Mouse (Mus musculus) cerebellum, adult 2 months (tissue): ENCODE measurements around the gene A930017K11Rik. TPM values are rescaled to one million over a fixed set of nuclear protein-coding genes. Genes with fewer than 3 reads are reported as not detected.

Experiments
- DNase-seq, 2 experiments: peaks; one replicate each; pipeline ENCODE4 v3.0.0; 2021
- H3K27ac ChIP-seq: fragments of 200-500 bp; 2 replicates; pipeline ENCODE4 v1.5.1; 2012; ENCODE audit warnings: low read length, control low read depth, inconsistent platforms; ENCODE audit not compliant: insufficient read depth
- H3K27me3 ChIP-seq: fragments of 200-500 bp; 2 replicates; pipeline ENCODE4 v1.6.1; 2012; ENCODE audit warnings: inconsistent platforms, mild to moderate bottlenecking, low read length, moderate library complexity; ENCODE audit not compliant: control insufficient read depth, insufficient read depth
- H3K4me1 ChIP-seq: fragments of 200-500 bp; 2 replicates; pipeline ENCODE4 v1.6.1; 2011; ENCODE audit warnings: low read length; ENCODE audit not compliant: control insufficient read depth, insufficient read depth
- H3K4me3 ChIP-seq: fragments of 200-500 bp; replicated peaks from 2 replicates; pipeline ENCODE3; 2011; ENCODE audit warnings: mild to moderate bottlenecking, low read depth, low read length, control low read depth; ENCODE audit not compliant: insufficient read depth
- CTCF ChIP-seq: fragments of 200-500 bp; IDR thresholded peaks from 2 replicates; pipeline ENCODE4 v1.5.1; 2011; ENCODE audit warnings: low read depth, mild to moderate bottlenecking, control low read depth, low read length, moderate library complexity, borderline replicate concordance; ENCODE audit not compliant: insufficient read depth
- POLR2A ChIP-seq: fragments of 200-500 bp; IDR thresholded peaks from 2 replicates; pipeline ENCODE4 v1.6.1; 2011; ENCODE audit warnings: low read length, control low read depth, borderline replicate concordance; ENCODE audit not compliant: insufficient read depth
- WGBS: fragments of 180-500 bp; shearing (Covaris S2); methylation state at CpG from one replicate; pipeline ENCODE4 v1.1.7; 2018; 5-methylcytosine and 5-hydroxymethylcytosine counted together
- polyA plus RNA-seq: library from polyadenylated mRNA; depleted of rRNA; stranded (reverse); fragments of >200 nt; gene quantifications from 2 replicates; pipeline ENCODE4 v1.2.3, GENCODE M21; 2012

Gene A930017K11Rik
- polyA plus RNA-seq, 1 experiment, result 14.0 TPM

GRCm38 (mm10) chr17:25984556-25985305, 32.4 kb upstream of the A930017K11Rik start:
- DNase-seq, result no peak
- Histone ChIP-seq H3K27ac (peak overlapping the region; percentile 77), H3K27me3 (no peaks in the 10 kb centered on the region), H3K4me1 (peaks cover 35% of the 10 kb centered on the region), H3K4me3 (peak overlapping the region; percentile 91)
- WGBS, result 2% methylated on average over 17 of the region's 17 CpGs
- TF ChIP-seq POLR2A (no peak), CTCF (no peak)

DNA sequence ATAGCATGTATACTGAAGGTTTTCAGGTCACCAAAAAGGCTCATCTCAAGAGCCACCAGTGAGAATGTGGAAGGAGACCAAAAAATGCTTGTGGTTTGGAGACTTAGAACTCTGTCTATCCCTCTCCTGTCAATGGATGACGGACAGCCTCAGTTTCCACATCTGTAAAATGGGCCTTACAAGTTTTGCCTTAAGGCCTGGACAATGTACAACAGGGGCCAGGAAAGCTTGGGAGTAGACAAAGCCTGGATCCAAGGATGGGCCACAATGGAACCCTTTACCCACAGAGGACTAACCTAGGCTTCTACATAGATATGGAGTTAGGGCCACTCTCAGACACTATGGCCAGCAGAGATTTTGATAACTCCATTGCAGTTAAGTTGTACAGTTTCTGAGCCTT, 31.7 kb upstream of the A930017K11Rik start:
- Histone ChIP-seq H3K4me1 (peaks cover 40% of the 10 kb centered on the region), H3K27ac (no peak overlapping the region), H3K27me3 (no peaks in the 10 kb centered on the region), H3K4me3 (peak overlapping the region; percentile 91)
- DNase-seq, result no peak
- TF ChIP-seq POLR2A (no peak), CTCF (no peak)
- WGBS, result 97% methylated on average over 1 of the region's 1 CpGs

DNA sequence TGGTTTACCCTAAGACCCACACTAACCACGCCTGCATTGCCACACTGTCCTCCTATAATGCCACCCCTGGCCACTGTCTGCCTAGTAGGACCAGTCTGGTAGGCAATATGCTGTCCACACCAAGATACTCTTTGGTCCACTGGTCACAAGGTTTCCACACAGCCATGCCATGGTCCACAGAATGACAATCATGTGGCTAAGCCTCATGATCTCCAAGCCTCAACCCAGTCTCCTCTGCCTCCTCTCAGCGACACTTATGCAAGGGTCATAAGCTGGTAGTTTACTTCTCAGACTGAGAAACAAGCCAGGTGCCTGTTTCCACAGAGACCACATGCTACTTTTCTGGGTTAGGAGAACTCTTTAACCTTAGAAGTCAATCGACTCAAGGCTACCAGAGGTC, 30.5 kb upstream of the A930017K11Rik start:
- no peaks in the 10 kb centered on the region for H3K27me3 ChIP-seq
- no peak for DNase-seq
- 92% methylated on average over 3 of the region's 3 CpGs for WGBS
- TF ChIP-seq CTCF (no peak), POLR2A (no peak)
- no peak overlapping the region for H3K27ac ChIP-seq
- no peak overlapping the region for H3K4me3 ChIP-seq
- H3K4me1 ChIP-seq, result peaks cover 46% of the 10 kb centered on the region

DNA sequence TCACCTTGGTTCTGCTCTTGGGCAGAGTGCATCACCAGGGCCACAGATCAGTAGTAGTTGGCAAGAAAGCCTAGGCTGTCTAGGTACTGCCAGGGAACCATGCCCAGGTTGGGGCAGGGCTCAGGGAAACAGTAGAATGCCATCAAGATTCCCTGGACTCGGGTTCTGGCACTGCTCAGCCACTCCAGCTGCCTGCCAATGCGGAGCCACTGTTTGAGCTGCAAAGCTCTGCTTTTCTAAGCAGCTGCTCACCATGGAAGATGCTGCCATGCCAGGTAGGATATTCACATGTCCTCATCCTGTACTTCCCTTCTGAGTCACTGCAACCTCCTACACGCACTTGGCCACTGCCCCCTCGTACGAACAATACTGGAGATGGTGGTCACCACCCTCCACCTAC, 28.5 kb upstream of the A930017K11Rik start:
- WGBS, result 9% methylated on average over 5 of the region's 5 CpGs
- no peak for TF ChIP-seq CTCF
- no peak for TF ChIP-seq POLR2A
- H3K27ac ChIP-seq, result peak overlapping the region; percentile 82
- H3K27me3 ChIP-seq, result no peaks in the 10 kb centered on the region
- peak; percentile 76 to 87 for DNase-seq
- H3K4me1 ChIP-seq, result peaks cover 49% of the 10 kb centered on the region
- peak overlapping the region; percentile 17 for H3K4me3 ChIP-seq

GRCm38 (mm10) chr17:25979829-25980738, 27.7 kb upstream of the A930017K11Rik start:
- Histone ChIP-seq H3K4me3 (no peak overlapping the region), H3K4me1 (peaks cover 49% of the 10 kb centered on the region), H3K27me3 (no peaks in the 10 kb centered on the region), H3K27ac (peak overlapping the region; percentile 19)
- 49% methylated on average over 5 of the region's 5 CpGs for WGBS
- no peak for DNase-seq
- TF ChIP-seq CTCF (no peak), POLR2A (no peak)

- Histone ChIP-seq H3K4me3 (no peak overlapping the region), H3K27me3 (no peaks in the 10 kb centered on the region), H3K27ac (peak overlapping the region; percentile 52), H3K4me1 (peaks cover 31% of the 10 kb centered on the region)
- DNase-seq, result no peak
- TF ChIP-seq POLR2A, result no peak
- TF ChIP-seq CTCF, result no peak
- WGBS, result 49% methylated on average over 4 of the region's 4 CpGs
These were observed 18.8 kb upstream of the A930017K11Rik start for GRCm38 (mm10) chr17:25970954-25971707.

GRCm38 (mm10) chr17:25970448-25970847, 18.1 kb upstream of the A930017K11Rik start:
- no peak overlapping the region for H3K4me3 ChIP-seq
- H3K27ac ChIP-seq, result peak overlapping the region; percentile 51
- H3K27me3 ChIP-seq, result no peaks in the 10 kb centered on the region
- DNase-seq, result peak; percentile 51 to 63
- peaks cover 31% of the 10 kb centered on the region for H3K4me1 ChIP-seq
- TF ChIP-seq CTCF (no peak), POLR2A (no peak)
- WGBS, result 20% methylated on average over 9 of the region's 9 CpGs
